Mouse (Mus musculus) midbrain, embryonic 13.5 days (tissue): ENCODE measurements around the gene Pnkd. TPM values are rescaled to one million over a fixed set of nuclear protein-coding genes. Genes with fewer than 3 reads are reported as not detected.
A peak's percentile ranks its signal among the peaks of the same experiment; 100 is the strongest.

Experiments
- ATAC-seq: fragments of 200-750 bp; cut with Nextera tagmentation; 2 replicates; pipeline ENCODE4 v1.8.0; 2017; ENCODE audit warnings: mild to moderate bottlenecking, moderate TSS enrichment, moderate library complexity
- H3K27ac ChIP-seq: fragments of 300-500 bp; sonication (generic); 2 replicates; pipeline ENCODE4 v1.5.1; 2015; ENCODE audit warnings: inconsistent platforms, mild to moderate bottlenecking, moderate library complexity
- H3K27me3 ChIP-seq: fragments of 300-500 bp; sonication (generic); 2 replicates; pipeline ENCODE4 v1.6.1; 2015; ENCODE audit warnings: mild to moderate bottlenecking, inconsistent platforms
- H3K36me3 ChIP-seq: fragments of 300-500 bp; sonication (generic); 2 replicates; pipeline ENCODE4 v1.6.1; 2015; ENCODE audit warnings: mild to moderate bottlenecking, inconsistent platforms
- H3K4me1 ChIP-seq: fragments of 300-500 bp; sonication (generic); replicated peaks from 2 replicates; pipeline ENCODE4 v1.6.1; 2015; ENCODE audit warnings: inconsistent platforms
- H3K4me2 ChIP-seq: fragments of 300-500 bp; sonication (generic); replicated peaks from 2 replicates; pipeline ENCODE4 v1.6.1; 2015; ENCODE audit warnings: moderate library complexity, mild to moderate bottlenecking, inconsistent platforms
- H3K4me3 ChIP-seq: fragments of 300-500 bp; sonication (generic); replicated peaks from 2 replicates; pipeline ENCODE4 v1.5.1; 2015; ENCODE audit warnings: mild to moderate bottlenecking, inconsistent platforms
- H3K9ac ChIP-seq: fragments of 300-500 bp; sonication (generic); replicated peaks from 2 replicates; pipeline ENCODE4 v1.6.1; 2015; ENCODE audit warnings: mild to moderate bottlenecking, inconsistent platforms
- H3K9me3 ChIP-seq: fragments of 300-500 bp; sonication (generic); 2 replicates; pipeline ENCODE4 v1.6.1; 2016; ENCODE audit warnings: mild to moderate bottlenecking, inconsistent platforms
- WGBS: fragments of 180-500 bp; shearing (Covaris S2); methylation state at CpG from one replicate; pipeline ENCODE4 v1.1.7; 2015; 5-methylcytosine and 5-hydroxymethylcytosine counted together
- polyA plus RNA-seq: library from polyadenylated mRNA; unstranded; fragments of >200 nt; fragmentation: Nextera tagmentation; extraction: Ambion mirVana; gene quantifications from 2 replicates; pipeline ENCODE4 v1.2.1, GENCODE M21; 2015

Pnkd gene
- polyA plus RNA-seq, 1 experiment from 2014 or later = 92.2 TPM

GRCm38 (mm10) chr1:74249331-74249980 is 35.3 kb upstream of the Pnkd start:
- Histone ChIP-seq H3K27me3 (no peaks in the 10 kb centered on the region), H3K27ac (no peak overlapping the region), H3K9me3 (no peaks in the 10 kb centered on the region), H3K36me3 (peaks cover 61% of the 10 kb centered on the region), H3K4me2 (no peak overlapping the region), H3K9ac (no peak overlapping the region), H3K4me1 (no peaks in the 10 kb centered on the region), H3K4me3 (no peak overlapping the region)
- 88% methylated on average over 5 of the region's 5 CpGs for WGBS
- ATAC-seq = no peak

- ATAC-seq = no peak
- Histone ChIP-seq H3K9me3 (no peaks in the 10 kb centered on the region), H3K4me3 (no peak overlapping the region), H3K27me3 (no peaks in the 10 kb centered on the region), H3K4me1 (no peaks in the 10 kb centered on the region), H3K4me2 (no peak overlapping the region), H3K36me3 (peaks cover 67% of the 10 kb centered on the region), H3K27ac (no peak overlapping the region), H3K9ac (no peak overlapping the region)
- WGBS = 95% methylated on average over 4 of the region's 4 CpGs
Observed at GRCm38 (mm10) chr1:74250096-74250495, 34.6 kb upstream of the Pnkd start.

- H3K4me3 ChIP-seq = no peak overlapping the region
Observed at GRCm38 (mm10) chr1:74255704-74256345, 28.9 kb upstream of the Pnkd start.

GRCm38 (mm10) chr1:74256782-74257181 is 27.9 kb upstream of the Pnkd start:
- 84% methylated on average over 4 of the region's 4 CpGs for WGBS

More at GRCm38 (mm10) chr1:74255704-74256345, 28.9 kb upstream of the Pnkd start:
- Histone ChIP-seq H3K36me3 (peaks cover 88% of the 10 kb centered on the region), H3K9ac (no peak overlapping the region), H3K4me2 (no peak overlapping the region), H3K27me3 (no peaks in the 10 kb centered on the region), H3K9me3 (no peaks in the 10 kb centered on the region), H3K4me1 (no peaks in the 10 kb centered on the region), H3K27ac (no peak overlapping the region)
- 97% methylated on average over 8 of the region's 8 CpGs for WGBS
- ATAC-seq = no peak

GRCm38 (mm10) chr1:74262510-74262909 is 22.2 kb upstream of the Pnkd start:
- no peaks in the 10 kb centered on the region for H3K27me3 ChIP-seq
- H3K9me3 ChIP-seq = no peaks in the 10 kb centered on the region
- H3K4me2 ChIP-seq = no peak overlapping the region
- no peak overlapping the region for H3K9ac ChIP-seq
- WGBS = 97% methylated on average over 6 of the region's 6 CpGs
- no peak for ATAC-seq
- H3K4me3 ChIP-seq = no peak overlapping the region
- H3K36me3 ChIP-seq = peaks cover 87% of the 10 kb centered on the region
- no peak overlapping the region for H3K27ac ChIP-seq
- H3K4me1 ChIP-seq = no peaks in the 10 kb centered on the region

More at GRCm38 (mm10) chr1:74256782-74257181, 27.9 kb upstream of the Pnkd start:
- no peak overlapping the region for H3K9ac ChIP-seq
- no peak for ATAC-seq
- H3K4me2 ChIP-seq = no peak overlapping the region
- no peak overlapping the region for H3K4me3 ChIP-seq
- no peaks in the 10 kb centered on the region for H3K9me3 ChIP-seq
- H3K4me1 ChIP-seq = no peaks in the 10 kb centered on the region
- H3K36me3 ChIP-seq = peaks cover 81% of the 10 kb centered on the region
- H3K27me3 ChIP-seq = no peaks in the 10 kb centered on the region
- no peak overlapping the region for H3K27ac ChIP-seq

- WGBS = 86% methylated on average over 8 of the region's 8 CpGs
Observed at GRCm38 (mm10) chr1:74268750-74269149, 16.0 kb upstream of the Pnkd start.

GRCm38 (mm10) chr1:74271659-74272058 is 13.1 kb upstream of the Pnkd start:
- no peak for ATAC-seq
- H3K9me3 ChIP-seq = no peaks in the 10 kb centered on the region
- 88% methylated on average over 4 of the region's 4 CpGs for WGBS
- H3K4me1 ChIP-seq = no peaks in the 10 kb centered on the region
- no peak overlapping the region for H3K9ac ChIP-seq
- H3K27me3 ChIP-seq = no peaks in the 10 kb centered on the region
- H3K4me3 ChIP-seq = no peak overlapping the region
- peaks cover 29% of the 10 kb centered on the region for H3K36me3 ChIP-seq
- no peak overlapping the region for H3K27ac ChIP-seq
- no peak overlapping the region for H3K4me2 ChIP-seq

More at GRCm38 (mm10) chr1:74268750-74269149, 16.0 kb upstream of the Pnkd start:
- Histone ChIP-seq H3K9ac (no peak overlapping the region), H3K9me3 (no peaks in the 10 kb centered on the region), H3K4me3 (no peak overlapping the region), H3K4me2 (no peak overlapping the region), H3K27me3 (no peaks in the 10 kb centered on the region), H3K4me1 (no peaks in the 10 kb centered on the region), H3K36me3 (peaks cover 58% of the 10 kb centered on the region), H3K27ac (no peak overlapping the region)
- ATAC-seq = no peak

- Histone ChIP-seq H3K9ac (no peak overlapping the region), H3K27ac (no peak overlapping the region), H3K4me1 (no peaks in the 10 kb centered on the region), H3K9me3 (no peaks in the 10 kb centered on the region), H3K4me3 (no peak overlapping the region), H3K4me2 (no peak overlapping the region), H3K36me3 (peaks cover 21% of the 10 kb centered on the region), H3K27me3 (no peaks in the 10 kb centered on the region)
- 53% methylated on average over 9 of the region's 9 CpGs for WGBS
- ATAC-seq = no peak
Observed at GRCm38 (mm10) chr1:74275015-74275414, 9.7 kb upstream of the Pnkd start.

GRCm38 (mm10) chr1:74277041-74277440 is 7.7 kb upstream of the Pnkd start:
- Histone ChIP-seq H3K9me3 (no peaks in the 10 kb centered on the region), H3K9ac (no peak overlapping the region), H3K27me3 (no peaks in the 10 kb centered on the region), H3K36me3 (peaks cover 37% of the 10 kb centered on the region), H3K4me3 (no peak overlapping the region), H3K4me1 (0 out of 2 replicates have a peak, but pooled peaks cover 4% of the 10 kb centered on the region), H3K27ac (no peak overlapping the region), H3K4me2 (no peak overlapping the region)
- ATAC-seq = no peak
- 64% methylated on average over 6 of the region's 6 CpGs for WGBS

- peaks cover 47% of the 10 kb centered on the region for H3K36me3 ChIP-seq
- WGBS = 58% methylated on average over 8 of the region's 8 CpGs
- no peak overlapping the region for H3K4me3 ChIP-seq
Observed at GRCm38 (mm10) chr1:74277883-74278537, 6.7 kb upstream of the Pnkd start.

GRCm38 (mm10) chr1:74278538-74278937 is 6.2 kb upstream of the Pnkd start, which contains the start of gene Gpbar1:
Gpbar1 (plus strand) TSS chr1:74278550.
- 96% methylated on average over 10 of the region's 10 CpGs for WGBS
- no peak for ATAC-seq
- peaks cover 16% of the 10 kb centered on the region for H3K4me1 ChIP-seq
- H3K9ac ChIP-seq = 0 out of 2 replicates have a peak within 1 kb of the TSS, but pooled peaks have one; percentile 6
- no peak within 1 kb of the TSS for H3K27ac ChIP-seq
- no peaks in the 10 kb centered on the region for H3K9me3 ChIP-seq
- no peak within 1 kb of the TSS for H3K4me2 ChIP-seq
- H3K27me3 ChIP-seq = no peaks in the 10 kb centered on the region
- peaks cover 49% of the 10 kb centered on the region for H3K36me3 ChIP-seq
- no peak within 1 kb of the TSS for H3K4me3 ChIP-seq

More at GRCm38 (mm10) chr1:74277883-74278537, 6.7 kb upstream of the Pnkd start:
- Histone ChIP-seq H3K27ac (no peak overlapping the region), H3K4me1 (peaks cover 10% of the 10 kb centered on the region), H3K27me3 (no peaks in the 10 kb centered on the region), H3K4me2 (no peak overlapping the region), H3K9ac (0 out of 2 replicates have a peak overlapping the region, but pooled peaks have one; percentile 6), H3K9me3 (no peaks in the 10 kb centered on the region)
- no peak for ATAC-seq

GRCm38 (mm10) chr1:74278988-74279387 is 5.7 kb upstream of the Pnkd start:
- Histone ChIP-seq H3K27me3 (no peaks in the 10 kb centered on the region), H3K4me2 (no peak overlapping the region), H3K4me1 (peaks cover 20% of the 10 kb centered on the region), H3K36me3 (peaks cover 49% of the 10 kb centered on the region), H3K9me3 (no peaks in the 10 kb centered on the region), H3K4me3 (no peak overlapping the region), H3K27ac (no peak overlapping the region), H3K9ac (no peak overlapping the region)
- ATAC-seq = no peak
- WGBS = 91% methylated on average over 11 of the region's 11 CpGs
